Mouse (Mus musculus) right cerebral cortex, postnatal 36 days (tissue): ENCODE measurements at regions not wholly inside any gene's neighbourhood (a gene's known extent, or its start where the extent isn't known, plus 50 kb on each side); places are given as distances from the start of the nearest gene placed in this dataset.
"Not testable (repeated sequence)": the region's sequence is repeated elsewhere in the genome, so short reads cannot be mapped to it uniquely, and the experiment has no call there.

Experiments
- DNase-seq, 2 experiments: peaks; one replicate each; pipeline ENCODE4 v3.0.0; 2022; ENCODE audit warnings: low spot score in 2 of 2, mixed read lengths in 1 of 2

- DNase-seq = no peak
Observed at GRCm38 (mm10) chr5:74827944-74828343, 125.2 kb upstream of the Lnx1 start.

GRCm38 (mm10) chr5:74825517-74826254 lies 123.0 kb upstream of the Lnx1 start:
- no peak for DNase-seq

GRCm38 (mm10) chr5:74823719-74824118 lies 121.0 kb upstream of the Lnx1 start:
- no peak for DNase-seq

GRCm38 (mm10) chr5:74821969-74822368 lies 119.3 kb upstream of the Lnx1 start:
- no peak for DNase-seq

- no peak for DNase-seq
Observed at GRCm38 (mm10) chr5:74816523-74816922, 113.8 kb upstream of the Lnx1 start.

DNA sequence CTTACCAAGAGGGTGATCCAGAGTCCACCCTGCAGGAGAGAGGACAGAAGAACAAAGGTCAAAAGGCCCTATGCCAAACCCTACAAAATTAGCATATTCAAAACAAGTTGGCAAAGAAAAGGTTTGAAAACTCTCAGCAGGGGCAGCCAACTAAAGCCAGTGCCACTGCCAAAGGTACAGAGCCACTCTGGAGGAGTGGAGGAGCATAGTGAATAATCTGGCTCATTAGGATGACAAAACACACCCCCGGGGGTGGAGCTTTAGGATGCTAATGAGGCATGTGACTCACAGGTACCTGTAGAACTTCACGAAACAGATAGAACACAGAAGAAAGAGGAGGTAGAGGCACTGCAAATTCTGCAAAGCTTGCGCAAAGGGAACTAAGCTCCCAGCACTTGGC lies 110.7 kb upstream of the Lnx1 start:
- DNase-seq = no peak

- no peak for DNase-seq
Observed at GRCm38 (mm10) chr5:74811046-74811445, 108.3 kb upstream of the Lnx1 start.

DNA sequence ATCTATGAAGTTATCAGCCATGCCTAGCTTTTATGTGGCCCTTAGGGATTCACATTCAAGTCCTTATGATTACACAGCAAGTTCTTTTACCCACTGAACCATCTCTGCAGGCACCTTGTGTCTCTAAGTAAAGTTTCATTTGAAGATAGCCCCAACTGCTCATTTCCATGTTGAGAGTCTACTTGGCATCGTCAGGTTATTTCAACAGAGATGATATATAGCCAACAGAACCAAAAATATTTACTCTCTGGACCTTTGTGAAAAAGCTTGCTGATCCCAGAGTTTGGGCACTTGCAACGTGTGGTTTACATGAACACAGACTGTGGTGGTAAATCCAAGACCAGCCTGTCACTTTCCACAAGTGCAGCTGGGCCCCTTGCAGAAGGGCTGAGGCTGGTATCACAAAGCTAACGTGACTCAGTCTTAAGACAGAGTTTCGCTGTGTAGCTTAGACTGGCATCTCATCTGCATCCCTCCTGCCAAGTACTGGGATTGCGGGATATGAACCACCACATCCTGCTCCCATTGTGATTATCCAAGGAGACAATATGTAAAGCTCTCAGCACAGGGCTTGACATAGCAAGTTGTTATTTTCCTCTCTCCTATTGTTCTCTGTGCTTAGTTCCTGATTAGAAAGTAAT lies 105.0 kb upstream of the Lnx1 start:
- DNase-seq = no peak

DNA sequence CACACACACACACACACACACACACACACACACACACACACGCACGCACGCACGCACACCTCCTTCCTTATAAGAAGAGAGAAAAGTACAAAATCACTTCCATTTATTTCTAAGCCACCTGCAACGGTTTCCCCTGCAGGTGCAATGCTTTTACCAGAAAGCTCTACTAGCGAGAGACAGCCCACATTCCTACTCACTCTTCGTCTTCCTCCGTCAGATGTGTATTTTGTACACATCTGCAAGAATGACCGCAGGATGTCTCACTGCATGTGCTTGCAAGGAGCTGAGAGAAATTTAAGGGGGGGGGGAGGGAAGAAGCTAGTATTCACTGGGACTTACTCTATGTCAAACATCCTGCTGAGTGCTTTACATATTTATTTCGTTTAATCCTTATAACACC lies 99.2 kb upstream of the Lnx1 start:
- no peak for DNase-seq

DNA sequence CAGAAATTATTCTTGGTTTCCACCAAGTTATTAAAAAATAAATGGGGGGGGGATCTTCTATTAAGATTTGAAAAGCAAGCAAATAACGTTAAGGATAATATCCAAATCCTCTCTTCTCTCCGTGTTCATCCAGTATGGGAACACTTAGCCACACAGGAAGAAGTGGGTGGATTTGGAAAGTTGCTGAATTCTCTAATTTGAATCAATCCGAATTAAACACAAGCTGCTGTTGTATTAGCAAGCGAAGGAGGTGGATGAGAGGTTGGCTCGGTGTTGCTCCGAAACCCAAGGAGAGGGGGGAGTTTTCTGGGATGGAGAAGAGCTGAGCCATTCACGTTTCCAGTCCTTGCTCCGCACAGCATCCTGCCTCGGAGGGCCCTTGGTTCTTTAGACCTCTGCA lies 97.6 kb upstream of the Lnx1 start:
- no peak for DNase-seq

- peak in 1 of 2 experiments; percentile 12 for DNase-seq
Observed at GRCm38 (mm10) chr5:74796421-74797067, 93.8 kb upstream of the Lnx1 start.

DNA sequence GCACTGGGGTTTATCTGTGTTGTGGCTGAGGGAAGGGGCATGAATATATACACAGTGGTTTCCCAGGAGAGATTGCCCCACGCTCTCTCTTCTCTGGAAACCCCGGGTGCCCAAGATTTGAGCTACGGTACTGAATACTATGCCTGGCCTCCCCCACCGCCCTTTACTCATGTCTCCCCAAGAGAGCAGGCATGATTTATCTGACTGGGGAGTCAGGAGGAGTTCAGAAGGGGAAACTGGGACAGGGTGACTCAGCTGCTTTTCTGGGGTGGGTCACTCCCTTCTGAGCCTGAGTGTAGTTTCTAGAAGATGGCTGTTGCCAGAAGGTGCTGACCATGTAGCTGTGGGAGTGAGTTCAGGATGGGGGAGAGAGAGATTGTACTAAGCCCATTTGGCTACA lies 92.0 kb upstream of the Lnx1 start:
- DNase-seq = no peak

DNA sequence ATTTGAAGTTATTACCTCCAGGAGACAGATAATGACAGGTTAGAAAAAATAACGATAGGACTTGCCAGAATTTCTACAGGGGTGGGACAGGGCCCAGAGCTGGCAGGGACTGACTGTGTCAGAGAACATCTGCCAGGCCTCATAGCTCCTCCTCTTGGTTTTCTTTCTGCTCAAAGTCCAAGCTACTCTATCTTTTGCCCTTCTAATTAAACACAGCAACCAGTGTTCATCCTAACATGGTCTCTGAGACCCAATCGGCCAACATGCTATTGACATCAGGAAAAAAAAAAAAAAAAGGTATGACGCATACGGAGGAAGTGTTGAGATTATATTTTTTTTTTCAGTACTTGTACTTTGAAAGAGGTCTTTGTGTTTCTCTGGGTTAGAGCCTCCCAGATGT lies 90.7 kb upstream of the Lnx1 start:
- no peak for DNase-seq

DNA sequence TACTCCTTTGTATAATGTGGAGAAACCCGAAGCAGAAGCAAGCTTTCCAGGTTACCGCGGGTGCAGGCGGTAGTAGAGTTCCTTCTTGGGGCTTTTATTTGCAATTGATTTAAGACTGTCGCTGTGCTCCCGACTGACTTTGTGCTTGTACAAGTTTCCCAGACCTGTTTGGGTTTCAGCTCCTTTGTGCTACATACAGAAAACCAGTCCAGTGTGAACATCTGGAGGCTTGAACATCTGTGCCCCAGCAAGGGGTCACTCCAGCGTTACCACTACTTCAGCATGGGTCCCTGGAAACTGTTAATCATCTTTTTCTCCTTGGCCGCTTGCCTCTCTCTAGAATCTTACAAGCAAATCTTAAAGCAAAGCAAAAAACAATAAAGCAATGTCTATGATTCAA lies 90.2 kb upstream of the Lnx1 start:
- DNase-seq = no peak

DNA sequence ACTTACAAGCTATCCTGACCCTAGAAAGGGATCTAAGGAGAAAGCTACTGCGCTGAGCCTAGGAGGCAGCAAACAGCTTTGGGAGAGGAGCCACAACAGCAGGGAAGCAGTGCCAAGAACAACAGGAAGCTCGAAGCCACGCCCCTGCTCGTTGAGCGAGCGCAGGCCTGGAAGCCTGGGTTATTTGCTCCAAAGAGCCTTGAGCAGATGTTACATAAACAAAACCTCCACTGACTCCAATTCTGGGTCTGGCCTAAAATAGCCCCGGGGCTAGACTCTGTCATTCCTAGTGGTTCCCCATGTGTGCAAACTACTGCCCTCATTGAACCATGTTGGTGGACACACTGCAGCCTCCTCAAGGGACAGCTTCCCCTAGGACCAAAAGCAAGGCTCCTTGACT lies 89.6 kb upstream of the Lnx1 start:
- peak; percentile 24 to 36 for DNase-seq

- DNase-seq = not testable (repeated sequence)
Observed at GRCm38 (mm10) chr5:74790501-74790900, 87.8 kb upstream of the Lnx1 start.

GRCm38 (mm10) chr5:74783906-74784305 lies 81.2 kb upstream of the Lnx1 start:
- DNase-seq = no peak

- no peak for DNase-seq
Observed at GRCm38 (mm10) chr5:74778076-74778465, 75.4 kb upstream of the Lnx1 start.

- DNase-seq = no peak
Observed at GRCm38 (mm10) chr5:74777381-74778075, 74.8 kb upstream of the Lnx1 start.

DNA sequence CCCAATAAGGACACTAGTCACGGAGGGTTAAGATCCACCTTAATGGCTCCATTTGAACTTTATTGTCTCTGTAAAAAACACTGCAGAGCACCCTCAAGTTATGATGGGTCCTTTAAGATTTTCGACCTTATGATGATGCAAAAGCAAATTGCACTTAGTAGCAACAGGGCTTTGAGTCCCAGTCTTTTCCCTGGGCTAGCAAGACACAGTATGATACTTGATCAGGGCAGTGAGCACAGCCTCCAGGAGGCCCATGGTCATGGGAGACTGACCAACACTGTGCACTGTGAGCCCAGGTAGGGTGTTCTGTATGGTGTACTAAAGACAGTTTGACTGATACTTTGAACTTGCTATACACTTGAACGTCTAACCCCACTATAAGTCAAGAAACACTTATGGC lies 73.4 kb upstream of the Lnx1 start:
- no peak for DNase-seq

DNA sequence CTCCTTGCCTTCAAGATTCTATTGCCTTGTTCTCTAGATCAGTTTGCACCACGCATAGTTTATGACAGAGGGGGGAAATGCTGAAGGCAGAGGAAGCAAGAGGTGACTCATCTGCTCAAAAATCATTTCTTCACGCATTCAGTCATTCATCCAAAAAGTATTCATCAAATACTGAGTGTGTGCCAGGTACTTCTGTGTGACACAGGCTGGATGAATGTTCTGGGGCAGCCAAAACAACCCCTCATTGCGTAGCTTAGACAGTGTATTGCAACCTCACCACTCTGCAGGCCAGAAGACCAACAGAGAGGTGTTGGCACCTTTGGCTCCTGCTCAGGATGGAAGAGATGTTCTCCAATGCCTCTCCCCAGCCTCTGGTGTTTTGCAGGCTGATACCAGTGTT lies 72.9 kb upstream of the Lnx1 start:
- DNase-seq = no peak
